Mouse (Mus musculus): Measurements from ENCODE around the gene Nefh. TPM values are rescaled to one million over a fixed set of nuclear protein-coding genes. Genes with fewer than 3 reads are reported as not detected.

The Nefh gene
- polyA plus RNA-seq, 1 experiment from 2014 or later = 0.78 TPM

- 88% methylated on average over 6 of the region's 6 CpGs for WGBS
- no peak overlapping the region for H3K9ac ChIP-seq (replicated peaks; ENCODE audit: low read depth, low read length)
- H3K4me1 ChIP-seq (ENCODE audit: control insufficient read depth, insufficient read depth, low read length) = no peaks in the 10 kb centered on the region
- H3K9me3 ChIP-seq (ENCODE audit: control insufficient read depth, low read depth, low read length) = no peaks in the 10 kb centered on the region
- no peak overlapping the region for H3K4me3 ChIP-seq (ENCODE audit: low read depth, low read length)
- no peaks in the 10 kb centered on the region for H3K27me3 ChIP-seq (ENCODE audit: control insufficient read depth, insufficient read depth, low read length)
- no peak overlapping the region for H3K27ac ChIP-seq (ENCODE audit: low read length)
- H3K36me3 ChIP-seq (ENCODE audit: control insufficient read depth, insufficient read depth, low read length) = peaks cover 34% of the 10 kb centered on the region
- no peak overlapping the region for H3K4me2 ChIP-seq (replicated peaks; ENCODE audit: low read depth, low read length)
- ATAC-seq (ENCODE audit: insufficient number of reproducible peaks, insufficient read depth, low FRiP score, low read depth) = no peak
Observed at GRCm38 (mm10) chr11:4906231-4906630, 41.6 kb downstream of the Nefh start.

DNA sequence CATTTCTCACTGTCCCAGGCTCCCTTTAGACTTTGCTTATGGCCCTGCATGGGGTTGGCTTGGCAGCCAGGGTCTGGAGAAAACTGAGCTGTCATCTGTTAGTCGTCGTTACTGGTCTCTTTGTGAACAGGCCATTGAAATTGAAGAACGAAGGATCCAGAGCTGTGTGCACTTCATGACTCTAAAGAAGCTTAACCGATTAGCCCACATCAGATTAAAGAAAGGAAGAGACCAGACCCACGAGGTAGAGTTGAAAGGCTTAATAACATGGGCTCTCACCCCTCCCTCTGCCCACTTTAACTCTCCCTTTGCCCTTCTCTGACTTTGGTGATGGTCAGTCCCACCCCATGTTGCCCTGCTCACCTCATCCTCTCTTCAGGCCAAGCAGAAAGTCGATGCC, 45.9 kb downstream of the Nefh start:
- WGBS = 90% methylated on average over 6 of the region's 6 CpGs
- H3K27ac ChIP-seq (ENCODE audit: low read length) = no peak overlapping the region
- H3K27me3 ChIP-seq (ENCODE audit: control insufficient read depth, insufficient read depth, low read length) = no peaks in the 10 kb centered on the region
- ATAC-seq (ENCODE audit: insufficient number of reproducible peaks, insufficient read depth, low FRiP score, low read depth) = no peak
- peaks cover 26% of the 10 kb centered on the region for H3K36me3 ChIP-seq (ENCODE audit: control insufficient read depth, insufficient read depth, low read length)
- no peak overlapping the region for H3K4me2 ChIP-seq (replicated peaks; ENCODE audit: low read depth, low read length)
- no peak overlapping the region for H3K4me3 ChIP-seq (ENCODE audit: low read depth, low read length)
- no peaks in the 10 kb centered on the region for H3K9me3 ChIP-seq (ENCODE audit: control insufficient read depth, low read depth, low read length)
- no peaks in the 10 kb centered on the region for H3K4me1 ChIP-seq (ENCODE audit: control insufficient read depth, insufficient read depth, low read length)
- no peak overlapping the region for H3K9ac ChIP-seq (replicated peaks; ENCODE audit: low read depth, low read length)

GRCm38 (mm10) chr11:4900437-4900836, 47.4 kb downstream of the Nefh start:
- Histone ChIP-seq H3K27ac (ENCODE audit: low read length) (no peak overlapping the region), H3K9me3 (ENCODE audit: control insufficient read depth, low read depth, low read length) (no peaks in the 10 kb centered on the region), H3K4me3 (ENCODE audit: low read depth, low read length) (no peak overlapping the region), H3K4me2 (replicated peaks; ENCODE audit: low read depth, low read length) (no peak overlapping the region), H3K9ac (replicated peaks; ENCODE audit: low read depth, low read length) (no peak overlapping the region), H3K4me1 (ENCODE audit: control insufficient read depth, insufficient read depth, low read length) (peaks cover 4% of the 10 kb centered on the region; the same call in 1 of the 2 replicates), H3K27me3 (ENCODE audit: control insufficient read depth, insufficient read depth, low read length) (no peaks in the 10 kb centered on the region), H3K36me3 (ENCODE audit: control insufficient read depth, insufficient read depth, low read length) (peaks cover 26% of the 10 kb centered on the region)
- 70% methylated on average over 5 of the region's 5 CpGs for WGBS
- ATAC-seq (ENCODE audit: insufficient number of reproducible peaks, insufficient read depth, low FRiP score, low read depth) = no peak

DNA sequence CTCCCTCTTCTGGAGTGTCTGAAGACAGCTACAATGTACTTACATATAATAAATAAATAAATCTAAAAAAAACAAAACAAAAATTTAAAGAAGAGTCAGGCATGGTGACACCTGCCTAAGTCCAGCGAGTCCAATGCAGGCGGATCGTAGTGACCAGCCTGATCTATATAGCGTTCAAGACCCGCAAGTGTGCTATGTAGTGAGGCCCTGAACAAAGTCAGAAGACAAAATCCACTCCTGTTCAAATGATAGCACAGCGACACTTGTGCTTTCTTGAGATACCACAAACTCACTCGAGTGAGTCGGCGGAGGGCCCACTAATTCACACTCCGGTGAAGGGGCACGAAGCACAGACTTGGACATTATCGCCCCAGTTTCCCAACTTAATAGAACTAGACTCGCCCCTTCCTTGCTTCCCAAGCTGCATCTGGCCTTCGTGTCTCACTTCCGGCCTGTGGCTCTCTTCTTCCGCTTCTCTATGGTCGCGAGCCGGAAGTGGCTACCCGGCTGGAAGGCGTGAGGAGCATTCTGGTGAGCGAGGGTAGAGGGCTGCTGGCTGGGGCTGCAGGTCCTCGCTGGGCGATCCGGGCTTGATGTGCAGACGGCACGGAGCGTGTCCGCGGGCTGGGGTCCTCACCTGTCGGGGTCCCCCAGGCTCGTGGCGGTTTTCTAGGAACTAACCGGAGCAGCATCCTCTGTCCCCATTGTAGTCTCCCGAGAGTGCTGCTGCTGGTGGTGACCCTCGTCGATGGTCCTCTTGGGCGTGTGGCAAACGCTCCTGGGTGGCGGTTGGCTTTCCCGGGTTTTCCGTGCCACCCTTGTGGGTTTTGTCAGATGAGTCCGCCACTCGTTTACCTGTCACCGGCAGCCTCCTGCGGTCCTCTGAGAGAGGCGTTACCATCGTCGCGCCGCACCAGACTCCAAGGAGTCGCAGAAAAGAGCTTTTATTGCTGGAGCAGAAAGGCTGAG, 52.7 kb downstream of the Nefh start, which contains the start of gene Thoc5:
Thoc5 (plus strand) TSS at position 473 of the 969 bp plus-strand sequence.
- Histone ChIP-seq H3K9me3 (ENCODE audit: control insufficient read depth, low read depth, low read length) (no peaks in the 10 kb centered on the region), H3K27ac (ENCODE audit: low read length) (peak within 1 kb of the TSS; percentile 70), H3K4me3 (ENCODE audit: low read depth, low read length) (peak within 1 kb of the TSS; percentile 62), H3K4me1 (ENCODE audit: control insufficient read depth, insufficient read depth, low read length) (peaks cover 4% of the 10 kb centered on the region; the same call in 1 of the 2 replicates), H3K27me3 (ENCODE audit: control insufficient read depth, insufficient read depth, low read length) (no peaks in the 10 kb centered on the region), H3K4me2 (replicated peaks; ENCODE audit: low read depth, low read length) (peak within 1 kb of the TSS; percentile 63), H3K9ac (replicated peaks; ENCODE audit: low read depth, low read length) (peak within 1 kb of the TSS; percentile 56), H3K36me3 (ENCODE audit: control insufficient read depth, insufficient read depth, low read length) (peaks cover 14% of the 10 kb centered on the region)
- peak; percentile 93 for ATAC-seq (ENCODE audit: insufficient number of reproducible peaks, insufficient read depth, low FRiP score, low read depth)
- WGBS = 2% methylated on average over 52 of the region's 52 CpGs

Small RNA genes within 50 kb of the gene (microRNA-seq; reads per million reads assigned to microRNA genes)
- gene Mir6918 = 1.3 reads per million

Other genes starting within 250 kb of the Nefh start
- gene Uqcr10, start 243.7 kb downstream of the Nefh start, polyA plus RNA-seq (2014; fragmentation: Nextera tagmentation; extraction: Ambion mirVana) = 851 and 942 TPM in 2 replicates
- 67.3 and 68.4 TPM in 2 replicates for gene Zmat5, start 243.4 kb downstream of the Nefh start, polyA plus RNA-seq (2014; fragmentation: Nextera tagmentation; extraction: Ambion mirVana)
- gene Cabp7, start 201.3 kb downstream of the Nefh start, polyA plus RNA-seq (2014; fragmentation: Nextera tagmentation; extraction: Ambion mirVana) = 0.16 and 0.34 TPM in 2 replicates
- gene Nf2, start 98.5 kb downstream of the Nefh start, polyA plus RNA-seq (2014; fragmentation: Nextera tagmentation; extraction: Ambion mirVana) = 31.9 and 41.8 TPM in 2 replicates
- 58.0 and 62.4 TPM in 2 replicates for gene Nipsnap1, start 74.1 kb downstream of the Nefh start, polyA plus RNA-seq (2014; fragmentation: Nextera tagmentation; extraction: Ambion mirVana)
- 38.1 and 40.1 TPM in 2 replicates for gene Thoc5, start 52.7 kb downstream of the Nefh start, polyA plus RNA-seq (2014; fragmentation: Nextera tagmentation; extraction: Ambion mirVana)
- 53.8 and 54.2 TPM in 2 replicates for gene Ap1b1, start 38.8 kb upstream of the Nefh start, polyA plus RNA-seq (2014; fragmentation: Nextera tagmentation; extraction: Ambion mirVana)
- gene Rasl10a, start 110.1 kb upstream of the Nefh start, polyA plus RNA-seq (2014; fragmentation: Nextera tagmentation; extraction: Ambion mirVana) = 1.2 and 1.3 TPM in 2 replicates
- gene Gas2l1, start 117.3 kb upstream of the Nefh start, polyA plus RNA-seq (2014; fragmentation: Nextera tagmentation; extraction: Ambion mirVana) = 22.9 and 27.9 TPM in 2 replicates
- gene Rhbdd3, start 150.9 kb upstream of the Nefh start, polyA plus RNA-seq (2014; fragmentation: Nextera tagmentation; extraction: Ambion mirVana) = 29.7 and 31.2 TPM in 2 replicates
- gene Ewsr1, start 151.2 kb upstream of the Nefh start, polyA plus RNA-seq (2014; fragmentation: Nextera tagmentation; extraction: Ambion mirVana) = 467 and 495 TPM in 2 replicates
- 45.9 and 56.9 TPM in 2 replicates for gene Emid1, start 204.2 kb upstream of the Nefh start, polyA plus RNA-seq (2014; fragmentation: Nextera tagmentation; extraction: Ambion mirVana)

All from stomach, embryonic 14.5 days (tissue).